In genomic region chr9:112826592-112826991, GRCm38 (mm10) we compare ENCODE assay signal across 24 mouse cellular contexts.
A peak's percentile ranks its signal among the peaks of the same experiment; 100 is the strongest.
DNase-seq lines count a peak whose midpoint lies in the region; ATAC-seq and TF ChIP-seq lines count a peak whose summit lies in the region.
"Had no signal": no experiment of that assay in that cellular context is flagged by ENCODE, and none has a peak within 500 bp of the region (broad histone marks: within the 10 kb centered on the region; RNA-seq: fewer than 3 reads in every experiment).

No protein-coding gene starts in this region.

- no peaks in the 10 kb centered on the region for H3K27me3 ChIP-seq in cerebellum, adult 2 months (ENCODE audit: control insufficient read depth, insufficient read depth, low read length)
- H3K27me3 ChIP-seq: forebrain, embryonic 15.5 days; heart, embryonic 13.5 days; hindbrain, embryonic 15.5 days; intestine, embryonic 15.5 days; limb, embryonic 13.5 days; lung, embryonic 15.5 days; Patski had no signal

- no peak overlapping the region for H3K27ac ChIP-seq in cerebellum, adult 2 months (ENCODE audit: insufficient read depth, low read length)
- H3K27ac ChIP-seq: forebrain, embryonic 15.5 days; heart, embryonic 13.5 days; hindbrain, embryonic 10.5 days; hindbrain, embryonic 15.5 days; intestine, embryonic 15.5 days; left cerebral cortex, adult 2 months; limb, embryonic 13.5 days; lung, embryonic 15.5 days had no signal

- no peak overlapping the region for H3K4me3 ChIP-seq in cerebellum, adult 2 months (replicated peaks; ENCODE audit: insufficient read depth, low read depth, low read length)
- H3K4me3 ChIP-seq: forebrain, embryonic 15.5 days; heart, embryonic 13.5 days; hindbrain, embryonic 10.5 days; hindbrain, embryonic 15.5 days; intestine, embryonic 15.5 days; left cerebral cortex, adult 2 months; limb, embryonic 13.5 days; lung, embryonic 15.5 days had no signal

- no peak for TF ChIP-seq CTCF in cerebellum, adult 2 months (IDR thresholded peaks at IDR 0.05; ENCODE audit: borderline replicate concordance, insufficient read depth, low read depth, low read length)

- H3K4me1 ChIP-seq in cerebellum, adult 2 months (ENCODE audit: control insufficient read depth, insufficient read depth, low read length) = peaks cover 19% of the 10 kb centered on the region
- H3K4me1 ChIP-seq: hindbrain, embryonic 10.5 days; hindbrain, embryonic 15.5 days; intestine, embryonic 15.5 days; lung, embryonic 15.5 days had no signal

- WGBS in cerebellum, adult 2 months = 8% methylated on average over 5 of the region's 5 CpGs

- TF ChIP-seq POLR2A in cerebellum, adult 2 months (IDR thresholded peaks at IDR 0.05; ENCODE audit: borderline replicate concordance, insufficient read depth, low read length) = no peak

- ATAC-seq in megakaryocyte progenitor cell, adult 5-6 weeks (replicated peaks; ENCODE audit: poor library complexity) = no peak
- ATAC-seq in CD4-positive, CD25-positive, alpha-beta regulatory T cell, adult 4 months = no peak
- ATAC-seq: forebrain, embryonic 15.5 days; intestine, embryonic 15.5 days; Patski had no signal

- peak; percentile 22 for DNase-seq in heart, adult 11 months
- DNase-seq in heart, postnatal 4 days = no peak
- DNase-seq in brain, adult 2 months (ENCODE audit: low read depth, low spot score) = peak; percentile 82
- peak; percentile 63 to 78 for DNase-seq in cerebellum, adult 2 months
- peak; percentile 50 to 78 for DNase-seq in cerebellum, postnatal 14 days
- no peak for DNase-seq in layer of hippocampus, postnatal 14 days (ENCODE audit: low spot score in 2 of 2)
- DNase-seq: adrenal gland, postnatal 25 days; heart, postnatal 10 days; kidney, adult 2 months; kidney, postnatal 10 days; layer of hippocampus, adult 9-11 months; thymus, adult 18-20 months; thymus, postnatal 25 days had no signal

Comparison
In these comparisons a context has a peak if more than half of its experiments do, and no peak if none do; other contexts are left out.
1. DNase-seq: peak in heart, adult 11 months (single experiment), brain, adult 2 months (single experiment), cerebellum, adult 2 months (2 of 2) and cerebellum, postnatal 14 days (2 of 2); none in heart, postnatal 4 days (single experiment) and layer of hippocampus, postnatal 14 days (0 of 2).